Mouse (Mus musculus): Measurements from ENCODE around the gene Hoxc12. TPM values are rescaled to one million over a fixed set of nuclear protein-coding genes. Genes with fewer than 3 reads are reported as not detected.

The Hoxc12 gene
- not detected for total RNA-seq (2022)

DNA sequence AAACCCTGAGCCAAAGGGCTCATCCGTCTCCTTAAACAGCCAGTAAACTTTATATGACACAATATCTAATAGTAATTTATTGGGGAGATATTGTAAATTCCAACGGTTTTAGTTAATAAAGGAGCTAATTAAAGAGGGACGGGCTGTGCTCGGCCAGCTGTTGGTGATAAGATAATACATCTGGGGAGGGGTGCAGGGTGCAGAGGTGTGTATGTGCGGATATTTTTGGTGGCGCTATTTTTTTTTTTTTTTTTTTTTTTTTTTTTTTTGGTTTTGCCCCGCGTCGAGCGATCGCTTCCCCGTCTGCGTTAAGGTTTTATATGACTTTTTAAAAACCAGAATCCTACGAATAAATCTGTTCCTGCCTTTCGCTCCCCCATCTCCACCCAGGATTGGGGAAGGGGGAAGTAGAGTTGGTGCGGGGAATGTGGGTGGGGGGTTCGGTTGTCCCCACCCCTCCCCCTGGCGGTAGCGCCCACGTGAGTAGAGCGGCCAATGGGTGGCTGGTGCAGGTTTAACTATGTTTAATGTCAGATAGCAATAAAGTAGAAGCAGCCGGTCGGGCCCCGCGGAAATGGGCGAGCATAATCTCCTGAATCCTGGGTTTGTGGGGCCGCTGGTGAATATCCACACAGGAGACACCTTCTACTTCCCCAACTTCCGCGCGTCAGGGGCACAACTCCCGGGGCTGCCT lies at the start of gene Hoxc12:
Hoxc12 (plus strand) TSS at position 479 of the 694 bp plus-strand sequence.
- DNase-seq (ENCODE audit: low spot score in 2 of 2), result no peak

DNA sequence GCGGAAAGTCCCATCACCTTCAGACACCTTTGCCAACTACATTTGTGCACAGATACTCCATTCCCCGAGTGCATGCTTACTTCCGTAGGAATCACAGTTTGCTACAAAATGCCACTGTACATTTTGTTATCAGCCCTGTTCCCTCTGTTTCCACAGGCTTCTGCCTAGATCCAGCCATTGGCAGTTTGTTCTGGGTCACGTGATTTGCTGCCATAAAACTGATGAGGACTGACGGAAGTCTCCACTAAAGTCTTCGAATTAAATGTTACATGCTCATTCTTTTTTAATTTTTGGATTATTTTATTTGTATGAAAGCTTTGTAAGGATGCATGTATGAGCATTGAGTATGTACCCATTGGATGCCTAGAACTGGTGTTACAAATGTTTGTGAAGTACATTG lies 41.4 kb upstream of the Hoxc12 start:
- DNase-seq (ENCODE audit: low spot score in 2 of 2), result no peak

GRCm38 (mm10) chr15:102904946-102905345 lies 31.6 kb upstream of the Hoxc12 start:
- no peak for DNase-seq (ENCODE audit: low spot score in 2 of 2)

- no peak for DNase-seq (ENCODE audit: low spot score in 2 of 2)
Measured at GRCm38 (mm10) chr15:102909536-102909935, 27.0 kb upstream of the Hoxc12 start.

DNA sequence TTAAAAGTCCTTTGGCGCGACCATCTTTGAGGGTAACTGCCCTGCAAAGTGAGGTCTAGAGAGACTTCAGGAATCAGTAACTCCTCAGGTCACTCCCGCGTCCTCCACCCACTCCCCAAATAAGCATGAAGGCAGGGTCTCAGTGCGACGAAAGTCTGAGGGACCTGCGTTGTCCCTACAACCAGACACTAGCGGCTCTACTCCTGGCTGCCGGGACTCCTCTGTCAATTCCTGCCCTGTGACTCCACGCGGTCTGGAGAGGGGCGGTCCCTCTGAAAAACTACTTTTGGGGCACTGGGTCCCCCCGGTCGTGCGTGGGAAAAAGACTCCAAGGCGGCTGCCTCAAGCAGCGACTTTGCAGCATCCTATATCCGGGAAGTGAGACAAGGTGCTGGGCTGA lies 26.5 kb upstream of the Hoxc12 start:
- no peak for DNase-seq (ENCODE audit: low spot score in 2 of 2)

GRCm38 (mm10) chr15:102910496-102911095 lies 26.0 kb upstream of the Hoxc12 start:
- no peak for DNase-seq (ENCODE audit: low spot score in 2 of 2)

GRCm38 (mm10) chr15:102913038-102913585 lies 23.4 kb upstream of the Hoxc12 start:
- no peak for DNase-seq (ENCODE audit: low spot score in 2 of 2)

DNA sequence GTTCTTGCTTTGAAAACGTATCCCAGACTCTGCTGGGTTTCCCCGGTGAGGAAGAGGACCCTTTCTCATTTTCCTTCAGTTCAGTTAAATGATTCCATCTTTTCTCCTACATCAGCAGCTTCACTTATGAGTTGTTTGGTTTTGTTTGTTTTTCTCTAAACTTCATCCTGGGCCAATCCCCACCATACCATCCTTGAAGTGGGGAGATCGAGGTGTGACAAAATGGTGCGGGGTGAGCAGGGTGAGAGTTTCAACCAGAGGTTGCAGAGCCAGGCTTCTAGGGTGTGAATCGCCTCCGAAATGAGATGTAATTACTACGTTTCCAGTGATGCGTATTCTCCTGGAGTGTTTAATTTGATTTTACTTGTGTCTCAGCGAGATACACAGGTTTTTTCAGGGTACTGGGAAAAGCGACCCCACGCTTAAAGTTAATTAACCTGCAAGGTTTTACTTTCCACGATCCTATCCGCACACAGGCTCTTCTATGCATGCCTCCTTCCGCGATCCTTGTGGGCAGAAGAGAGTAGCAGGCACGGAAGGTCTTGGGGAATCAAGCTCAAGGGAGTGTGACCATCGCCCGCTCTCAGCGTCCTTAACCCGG lies 18.5 kb upstream of the Hoxc12 start:
- no peak for DNase-seq (ENCODE audit: low spot score in 2 of 2)

- no peak for DNase-seq (ENCODE audit: low spot score in 2 of 2)
Measured at GRCm38 (mm10) chr15:102918611-102919265, 17.8 kb upstream of the Hoxc12 start.

GRCm38 (mm10) chr15:102919336-102920180 lies 17.0 kb upstream of the Hoxc12 start:
- DNase-seq (ENCODE audit: low spot score in 2 of 2), result no peak

GRCm38 (mm10) chr15:102920619-102921018 lies 15.9 kb upstream of the Hoxc12 start:
- DNase-seq (ENCODE audit: low spot score in 2 of 2), result no peak

- DNase-seq (ENCODE audit: low spot score in 2 of 2), result no peak
Measured at GRCm38 (mm10) chr15:102921053-102922011, 15.2 kb upstream of the Hoxc12 start, which contains the start of gene Hoxc13. Gene Hoxc13 (plus strand): TSS chr15:102921103.

- DNase-seq (ENCODE audit: low spot score in 2 of 2), result no peak
Measured at GRCm38 (mm10) chr15:102922012-102922362, 14.6 kb upstream of the Hoxc12 start.

- DNase-seq (ENCODE audit: low spot score in 2 of 2), result no peak
Measured at GRCm38 (mm10) chr15:102922636-102923500, 13.7 kb upstream of the Hoxc12 start.

DNA sequence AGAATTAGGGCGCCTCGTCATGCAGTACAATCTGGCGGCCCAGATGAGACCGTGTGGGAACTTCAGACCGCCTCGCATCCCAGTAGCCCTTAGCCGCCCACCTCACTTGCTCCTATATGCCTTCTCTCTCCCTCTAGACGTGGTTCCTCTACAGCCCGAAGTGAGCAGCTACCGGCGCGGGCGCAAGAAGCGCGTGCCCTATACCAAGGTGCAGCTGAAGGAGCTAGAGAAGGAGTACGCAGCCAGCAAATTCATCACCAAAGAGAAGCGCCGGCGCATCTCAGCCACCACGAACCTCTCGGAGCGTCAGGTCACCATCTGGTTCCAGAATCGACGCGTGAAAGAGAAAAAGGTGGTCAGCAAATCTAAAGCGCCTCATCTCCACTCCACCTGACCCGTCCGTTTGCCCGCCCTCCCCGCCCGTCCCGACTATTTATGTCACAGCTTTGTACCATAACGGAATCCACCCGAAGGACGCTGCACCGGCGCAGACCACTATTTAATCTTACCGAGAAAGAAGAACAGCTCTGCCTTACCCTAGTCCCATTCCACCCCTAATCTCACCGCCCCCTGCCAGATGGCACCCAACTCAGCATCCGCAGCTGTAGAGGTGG lies 9.4 kb upstream of the Hoxc12 start:
- DNase-seq (ENCODE audit: low spot score in 2 of 2), result no peak

DNA sequence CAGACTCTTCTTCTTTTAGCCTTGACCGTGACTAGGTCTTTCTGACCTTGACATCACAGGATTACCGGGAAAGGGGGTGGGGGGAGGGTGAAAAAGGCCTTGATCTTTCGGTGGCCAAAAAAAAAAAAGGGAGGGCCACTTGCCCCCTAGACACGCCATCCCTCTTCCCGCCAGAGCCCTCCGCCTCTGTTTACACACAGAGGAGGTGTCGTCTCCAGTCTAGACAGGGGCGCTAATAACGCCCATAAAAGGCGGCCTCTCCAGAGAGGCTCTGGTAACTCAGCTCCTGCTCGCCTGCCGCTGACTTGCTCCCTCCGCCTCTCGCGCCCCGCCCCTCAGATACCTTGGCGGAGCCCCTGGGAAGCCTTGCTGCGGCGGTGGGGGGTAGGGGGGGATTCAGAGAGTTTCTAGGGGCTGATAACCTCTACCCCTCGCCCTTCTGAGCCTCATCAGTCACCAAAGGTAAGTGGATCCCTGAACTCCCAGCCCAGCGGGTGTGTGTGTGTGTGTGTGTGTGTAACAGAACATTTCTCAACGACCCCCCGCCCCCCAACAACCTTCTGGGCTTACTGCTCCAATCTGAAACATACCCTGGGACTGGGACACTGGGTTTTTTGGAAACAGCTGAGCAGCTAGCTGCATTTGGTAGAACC lies 4.7 kb upstream of the Hoxc12 start:
- DNase-seq (ENCODE audit: low spot score in 2 of 2), result no peak

DNA sequence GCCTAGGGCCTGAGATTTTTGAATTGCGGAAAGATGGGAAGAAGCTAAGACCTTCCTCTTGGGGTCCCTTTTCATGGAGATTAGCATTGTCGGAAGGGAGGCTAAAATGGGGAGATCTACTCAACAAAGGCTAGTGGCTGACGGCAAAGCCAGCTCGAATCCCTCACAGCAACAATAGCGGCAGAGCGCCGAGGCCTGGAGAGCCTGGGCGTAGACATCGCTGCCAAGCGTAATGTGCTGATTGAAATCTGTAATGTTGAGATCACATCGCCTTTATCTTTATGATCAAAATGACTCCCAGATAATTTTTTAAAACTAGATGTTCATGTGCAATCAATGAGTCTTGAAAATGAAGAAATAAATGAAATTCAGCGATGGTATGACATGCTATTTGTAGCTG lies 2.1 kb upstream of the Hoxc12 start:
- DNase-seq (ENCODE audit: low spot score in 2 of 2), result no peak

GRCm38 (mm10) chr15:102934897-102935296 lies 1.7 kb upstream of the Hoxc12 start:
- no peak for DNase-seq (ENCODE audit: low spot score in 2 of 2)

Data from layer of hippocampus, adult 8-10 months (tissue).